Mouse (Mus musculus) large intestine, adult 2 months (tissue): ENCODE results near the gene Scyl1. TPM values are rescaled to one million over a fixed set of nuclear protein-coding genes. Genes with fewer than 3 reads are reported as not detected.

Source experiments
- DNase-seq: peaks from one replicate; pipeline ENCODE4 v3.0.0-alpha.2; 2012; ENCODE audit warnings: low read depth, low spot score
- WGBS: fragments of 180-500 bp; shearing (Covaris S2); methylation state at CpG from one replicate; pipeline ENCODE4 v1.1.7; 2018; 5-methylcytosine and 5-hydroxymethylcytosine counted together
- polyA plus RNA-seq: library from polyadenylated mRNA; depleted of rRNA; stranded (reverse); fragments of >200 nt; gene quantifications from 2 replicates; pipeline ENCODE4 v1.2.3, GENCODE M21; 2012

The Scyl1 gene
- polyA plus RNA-seq, 1 experiment, result 53.6 TPM

- no peak for DNase-seq
- WGBS, result 66% methylated on average over 4 of the region's 4 CpGs
These were observed 20.1 kb upstream of the Scyl1 start for GRCm38 (mm10) chr19:5791329-5791728.

- 65% methylated on average over 5 of the region's 5 CpGs for WGBS
These were observed 17.8 kb upstream of the Scyl1 start for GRCm38 (mm10) chr19:5789066-5789465.

GRCm38 (mm10) chr19:5788620-5789019 lies 17.4 kb upstream of the Scyl1 start:
- DNase-seq, result no peak
- 89% methylated on average over 7 of the region's 7 CpGs for WGBS

More at GRCm38 (mm10) chr19:5789066-5789465, 17.8 kb upstream of the Scyl1 start:
- DNase-seq, result no peak

GRCm38 (mm10) chr19:5787920-5788319 lies 16.7 kb upstream of the Scyl1 start:
- DNase-seq, result no peak
- 89% methylated on average over 7 of the region's 7 CpGs for WGBS

GRCm38 (mm10) chr19:5787128-5787635 lies 16.0 kb upstream of the Scyl1 start:
- 25% methylated on average over 8 of the region's 8 CpGs for WGBS

GRCm38 (mm10) chr19:5786441-5787114 lies 15.4 kb upstream of the Scyl1 start:
- WGBS, result 9% methylated on average over 12 of the region's 12 CpGs
- no peak for DNase-seq

More at GRCm38 (mm10) chr19:5787128-5787635, 16.0 kb upstream of the Scyl1 start:
- DNase-seq, result no peak

- DNase-seq, result no peak
- WGBS, result 67% methylated on average over 10 of the region's 10 CpGs
These were observed 13.8 kb upstream of the Scyl1 start for GRCm38 (mm10) chr19:5784958-5785577.

- DNase-seq, result no peak
- WGBS, result 91% methylated on average over 1 of the region's 1 CpGs
These were observed 10.9 kb upstream of the Scyl1 start for GRCm38 (mm10) chr19:5782121-5782520.

GRCm38 (mm10) chr19:5781532-5781931 lies 10.3 kb upstream of the Scyl1 start:
- WGBS, result 91% methylated on average over 6 of the region's 6 CpGs

GRCm38 (mm10) chr19:5780203-5780602 lies 9.0 kb upstream of the Scyl1 start:
- DNase-seq, result no peak
- 63% methylated on average over 7 of the region's 7 CpGs for WGBS

More at GRCm38 (mm10) chr19:5781532-5781931, 10.3 kb upstream of the Scyl1 start:
- no peak for DNase-seq

GRCm38 (mm10) chr19:5778312-5778711 lies 7.1 kb upstream of the Scyl1 start:
- WGBS, result 81% methylated on average over 8 of the region's 8 CpGs
- no peak for DNase-seq

- 68% methylated on average over 9 of the region's 9 CpGs for WGBS
- no peak for DNase-seq
These were observed 6.3 kb upstream of the Scyl1 start for GRCm38 (mm10) chr19:5777387-5778032.

- WGBS, result 28% methylated on average over 9 of the region's 9 CpGs
These were observed 908 bp downstream of the Scyl1 start for GRCm38 (mm10) chr19:5770311-5770710.

GRCm38 (mm10) chr19:5767271-5767670 lies 3.9 kb downstream of the Scyl1 start:
- no peak for DNase-seq

More at GRCm38 (mm10) chr19:5770311-5770710, 908 bp downstream of the Scyl1 start:
- no peak for DNase-seq

GRCm38 (mm10) chr19:5763163-5763562 lies 8.1 kb downstream of the Scyl1 start:
- DNase-seq, result no peak
- 93% methylated on average over 6 of the region's 6 CpGs for WGBS

More at GRCm38 (mm10) chr19:5767271-5767670, 3.9 kb downstream of the Scyl1 start:
- WGBS, result 74% methylated on average over 4 of the region's 4 CpGs

- DNase-seq, result no peak
- WGBS, result 88% methylated on average over 14 of the region's 14 CpGs
These were observed 12.3 kb downstream of the Scyl1 start for GRCm38 (mm10) chr19:5758878-5759403.

- WGBS, result 40% methylated on average over 36 of the region's 36 CpGs
- no peak for DNase-seq
These were observed 14.1 kb downstream of the Scyl1 start for GRCm38 (mm10) chr19:5756991-5757636.

- WGBS, result 38% methylated on average over 27 of the region's 29 CpGs
- no peak for DNase-seq
These were observed 14.8 kb downstream of the Scyl1 start for GRCm38 (mm10) chr19:5756321-5756985.

GRCm38 (mm10) chr19:5751742-5752141 lies 19.5 kb downstream of the Scyl1 start:
- DNase-seq, result no peak
- WGBS, result 16% methylated on average over 20 of the region's 20 CpGs
